Mouse (Mus musculus): ENCODE data around the gene Mbd5. TPM values are rescaled to one million over a fixed set of nuclear protein-coding genes. Genes with fewer than 3 reads are reported as not detected.
A peak's percentile ranks its signal among the peaks of the same experiment; 100 is the strongest.

Gene Mbd5
- 10 to 100 TPM; 26.0 to 35.6 (median 34.1) TPM for total RNA-seq (2022)

DNA sequence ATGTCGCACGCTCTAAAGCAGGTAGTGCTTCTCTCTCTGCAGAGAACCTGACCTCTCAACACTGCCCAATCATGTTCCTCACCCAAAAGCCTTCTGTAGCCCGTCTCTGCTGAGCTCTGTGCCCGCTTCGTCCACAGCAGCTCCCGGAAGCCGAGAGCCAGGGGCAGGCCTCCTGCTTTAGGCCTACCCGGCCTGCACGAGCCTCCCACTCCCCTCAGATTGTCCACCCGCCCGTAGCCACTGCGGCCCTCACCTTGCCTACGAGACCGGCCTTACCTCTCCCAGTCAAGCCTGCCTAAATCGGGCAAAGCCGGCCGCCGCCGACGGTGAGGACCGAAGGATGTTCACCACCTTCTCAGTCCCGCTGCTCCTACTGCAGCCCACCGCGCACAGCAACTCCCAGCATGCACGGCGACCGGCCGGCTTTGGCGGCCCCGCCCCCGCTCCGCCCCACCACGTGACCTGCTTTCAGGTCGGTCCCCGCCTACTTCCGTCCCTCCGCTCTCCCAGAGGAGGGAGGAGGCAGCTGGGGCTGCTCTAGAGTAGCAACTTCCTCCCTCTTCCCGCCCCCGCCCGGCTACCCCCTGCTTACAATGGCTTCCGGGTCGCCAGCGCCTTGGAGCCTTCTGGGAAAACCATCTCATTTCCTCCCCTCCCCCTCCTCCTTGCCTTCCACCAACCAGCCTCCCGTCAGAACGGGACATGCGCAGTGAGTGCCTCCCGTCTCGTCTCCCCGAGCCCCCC, at the start of gene Mbd5:
TSS of gene Mbd5 (plus strand) at position 668 of the 744 bp plus-strand sequence.
- peak; percentile 98 for DNase-seq (ENCODE audit: low spot score)

DNA sequence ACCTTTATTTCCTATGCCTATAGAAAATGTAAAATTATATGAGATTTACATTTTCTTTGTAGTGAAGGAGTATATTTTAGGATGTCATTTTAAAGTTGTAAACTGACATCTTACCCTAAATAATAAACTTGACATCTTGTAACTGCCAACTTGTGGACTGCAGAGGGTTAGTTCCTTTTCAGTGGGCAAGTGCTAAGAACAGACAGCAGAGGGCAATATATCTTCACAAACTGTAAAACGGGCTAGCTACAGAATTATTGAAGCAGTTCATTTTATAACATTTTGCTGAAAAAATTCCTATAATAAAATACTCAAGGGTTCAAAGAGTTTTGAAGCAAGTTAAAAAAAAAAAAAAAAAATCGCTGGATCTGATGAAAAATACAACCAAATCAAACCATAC, 40.4 kb upstream of the Mbd5 start:
- DNase-seq (ENCODE audit: low spot score) = peak; percentile 24

DNA sequence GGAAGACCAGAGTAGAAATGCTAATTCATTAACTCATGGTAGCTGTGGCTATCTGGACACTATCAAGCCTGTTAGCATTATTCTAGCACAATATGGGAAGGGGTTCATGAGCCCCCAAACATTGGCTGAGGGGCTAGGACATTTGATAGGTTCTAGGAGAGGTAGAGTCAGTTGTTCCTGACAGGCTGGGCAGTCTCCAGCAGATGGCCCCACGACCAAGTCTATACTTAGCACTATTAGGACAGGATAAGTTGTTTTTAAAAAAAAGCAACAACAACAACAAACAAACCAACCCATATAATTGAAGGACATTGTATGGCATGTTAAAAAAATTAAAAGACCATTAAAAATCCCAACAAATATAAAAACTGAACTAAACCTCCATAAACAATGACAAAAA, 35.1 kb upstream of the Mbd5 start:
- DNase-seq (ENCODE audit: low spot score) = no peak

DNA sequence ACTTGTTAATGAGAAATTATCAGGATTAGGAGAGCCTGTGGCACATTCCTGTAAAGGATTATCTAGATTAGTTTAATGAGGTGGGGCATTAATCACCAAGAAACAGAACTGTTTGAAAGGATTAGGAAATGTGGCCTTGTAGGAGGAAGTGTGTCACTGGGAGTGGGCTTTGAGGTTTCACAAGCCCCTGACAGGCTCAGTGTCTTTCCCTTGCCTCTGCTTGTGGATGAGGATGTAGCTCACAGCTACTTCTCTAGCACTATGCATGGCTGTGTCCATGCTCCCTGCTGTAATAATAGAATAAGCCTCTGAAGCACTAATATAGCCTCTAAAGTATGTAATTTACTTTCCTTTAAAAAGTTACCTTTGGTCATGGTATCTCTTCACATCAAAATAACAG, 33.5 kb upstream of the Mbd5 start:
- no peak for DNase-seq (ENCODE audit: low spot score)

DNA sequence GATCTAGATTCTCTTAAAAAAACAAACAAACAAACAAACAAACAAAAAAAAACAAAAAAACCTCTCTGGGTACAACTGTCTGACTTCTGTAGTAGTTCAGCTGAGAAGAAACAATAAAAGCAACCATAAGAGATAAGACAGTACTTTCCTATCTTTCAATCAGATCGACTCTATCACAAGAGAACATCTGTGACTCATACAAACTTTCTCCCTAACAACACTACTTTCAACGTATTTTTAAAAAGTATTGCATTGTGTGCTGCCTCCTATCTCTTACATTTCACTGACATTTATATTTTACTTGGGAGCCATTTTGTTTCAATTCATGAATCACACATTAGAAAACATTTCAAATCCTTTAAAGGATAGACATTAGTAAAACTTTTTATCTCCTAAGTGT, 14.2 kb upstream of the Mbd5 start:
- DNase-seq (ENCODE audit: low spot score) = no peak

DNA sequence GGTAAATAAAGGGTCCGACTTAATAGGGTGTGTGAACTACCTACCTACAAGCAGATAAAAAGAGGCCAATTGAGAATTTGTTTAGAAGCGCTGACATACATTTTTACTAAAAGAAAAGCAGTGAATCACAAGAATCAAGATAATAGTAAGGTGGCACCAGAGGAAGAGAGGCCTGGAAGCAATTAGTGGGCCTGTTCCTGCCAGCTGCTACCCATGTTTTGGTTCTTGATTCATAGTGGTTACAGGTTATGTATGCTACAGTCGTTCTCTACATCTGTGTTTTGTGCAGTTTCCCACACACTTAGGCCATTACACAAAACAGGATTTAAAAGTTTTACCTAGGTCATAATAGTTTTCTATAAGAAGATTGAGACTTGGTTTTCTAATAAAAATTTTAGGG, 1.5 kb upstream of the Mbd5 start:
- DNase-seq (ENCODE audit: low spot score) = no peak

DNA sequence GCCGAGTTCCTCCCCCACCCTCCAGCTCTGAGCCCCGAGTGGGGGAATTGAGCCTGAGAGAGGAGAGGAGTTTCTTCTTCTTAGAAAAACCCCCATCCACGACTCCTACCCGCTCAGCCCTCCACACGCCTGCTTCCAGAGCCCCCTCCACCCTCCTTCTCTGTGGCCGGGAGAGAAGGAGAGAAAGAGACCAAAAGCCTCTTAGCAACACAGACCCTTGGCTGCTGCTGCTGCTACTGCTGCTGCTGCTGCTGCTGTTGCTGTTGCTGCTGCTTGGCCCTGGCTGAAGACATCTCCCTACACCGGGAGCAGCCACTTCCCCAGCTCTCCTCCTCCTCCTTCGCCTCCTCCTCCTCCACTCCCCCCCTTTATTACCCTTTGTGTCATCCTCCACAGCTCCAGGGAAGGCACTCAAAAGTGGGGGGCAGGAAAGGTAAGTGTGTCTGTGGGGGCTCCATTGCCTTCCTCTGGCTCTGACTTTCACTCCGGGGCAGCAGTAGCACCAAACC, 489 bp downstream of the Mbd5 start:
- peak; percentile 39 for DNase-seq (ENCODE audit: low spot score)

DNA sequence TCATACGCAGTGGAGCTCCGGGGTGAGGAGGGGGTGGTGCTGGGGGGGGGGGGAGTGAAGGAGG, 776 bp downstream of the Mbd5 start, which contains the start of gene Orc4:
TSS of gene Orc4 (minus strand) at position 26 of the 64 bp plus-strand sequence.
- no peak for DNase-seq (ENCODE audit: low spot score)

DNA sequence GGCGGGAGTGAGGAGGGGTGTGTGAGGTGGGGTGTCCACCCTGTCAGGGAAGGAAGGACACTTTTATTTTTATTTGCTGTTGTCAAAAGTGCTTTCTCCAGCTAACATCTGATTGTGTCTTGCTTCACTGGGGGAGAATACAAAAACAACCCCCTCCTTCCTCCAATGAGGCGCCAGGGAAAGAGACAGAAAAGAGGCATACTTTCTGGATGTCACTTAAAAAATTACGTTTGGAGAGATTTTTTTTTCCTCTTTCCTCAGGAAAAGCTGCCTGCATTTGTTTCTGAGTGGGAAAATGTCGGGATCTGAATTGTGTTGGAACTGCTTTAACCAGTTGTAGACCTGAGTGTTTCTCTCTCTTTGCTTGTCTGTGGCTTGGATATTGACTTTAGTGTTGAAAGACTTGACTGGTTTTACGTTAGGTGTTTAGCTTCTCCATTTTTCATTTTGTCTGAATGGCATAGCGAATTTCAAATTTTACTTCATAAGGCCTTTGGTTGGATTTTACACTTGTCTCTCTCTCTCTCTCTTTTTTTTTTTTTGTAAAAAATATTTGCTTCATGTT, 1.1 kb downstream of the Mbd5 start:
- peak; percentile 2 for DNase-seq (ENCODE audit: low spot score)

DNA sequence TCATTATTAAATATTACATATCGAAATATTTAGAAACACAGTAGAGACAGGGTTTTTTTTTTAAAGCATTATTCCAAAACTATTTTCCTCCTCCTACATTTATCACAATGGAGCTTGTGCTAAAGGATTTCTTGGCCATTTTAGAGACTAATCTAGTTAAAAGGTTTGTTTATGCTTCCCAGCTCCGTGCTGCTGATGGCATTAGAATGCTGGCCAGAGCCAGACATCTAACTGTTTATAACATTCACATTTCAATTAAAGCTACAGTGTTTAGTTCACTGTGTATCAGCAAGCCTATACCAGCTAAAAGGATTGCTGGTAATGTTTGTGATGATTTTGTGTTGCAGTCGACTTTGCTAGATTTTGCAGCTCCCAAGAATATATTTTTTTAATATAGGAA, 7.3 kb downstream of the Mbd5 start:
- DNase-seq (ENCODE audit: low spot score) = no peak

DNA sequence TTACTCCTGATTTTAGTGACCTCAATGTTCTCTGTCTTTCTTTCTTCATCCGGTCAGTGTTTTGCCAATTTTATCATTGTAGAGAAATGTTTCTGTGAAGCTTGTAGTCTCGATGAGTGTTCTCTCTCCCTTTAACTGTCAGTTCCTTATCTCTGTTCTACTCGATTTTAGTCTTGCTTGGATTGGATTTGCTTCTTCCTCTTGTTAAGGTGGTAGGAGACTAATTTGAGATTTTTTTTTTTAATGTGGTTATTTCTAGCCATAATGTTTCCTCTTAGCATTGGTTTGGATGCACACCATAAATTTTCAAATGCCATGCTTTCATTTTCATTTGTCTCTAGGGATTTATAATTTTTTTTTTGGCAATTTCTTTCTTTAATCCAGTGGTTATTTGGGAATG, 29.6 kb downstream of the Mbd5 start:
- DNase-seq (ENCODE audit: low spot score) = peak; percentile 3

DNA sequence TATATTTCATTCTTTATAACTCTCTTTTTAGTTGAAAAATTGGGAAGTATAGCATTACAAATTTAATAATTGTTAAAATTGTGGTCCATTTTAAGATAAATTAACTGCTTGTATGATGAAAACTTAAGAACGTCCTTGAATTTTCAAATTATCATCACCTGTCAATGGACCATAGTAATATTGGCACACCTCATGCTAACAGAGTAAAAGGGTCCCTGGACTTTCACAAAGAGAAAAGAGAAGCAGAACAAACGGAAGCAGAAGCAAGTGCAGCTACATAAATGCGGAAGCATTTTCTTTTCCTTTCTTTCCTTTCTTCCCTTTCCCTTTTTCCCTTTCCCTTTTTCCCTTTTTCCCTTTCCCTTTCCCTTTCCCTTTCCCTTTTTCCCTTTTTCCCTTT, 41.0 kb downstream of the Mbd5 start:
- no peak for DNase-seq (ENCODE audit: low spot score)

DNA sequence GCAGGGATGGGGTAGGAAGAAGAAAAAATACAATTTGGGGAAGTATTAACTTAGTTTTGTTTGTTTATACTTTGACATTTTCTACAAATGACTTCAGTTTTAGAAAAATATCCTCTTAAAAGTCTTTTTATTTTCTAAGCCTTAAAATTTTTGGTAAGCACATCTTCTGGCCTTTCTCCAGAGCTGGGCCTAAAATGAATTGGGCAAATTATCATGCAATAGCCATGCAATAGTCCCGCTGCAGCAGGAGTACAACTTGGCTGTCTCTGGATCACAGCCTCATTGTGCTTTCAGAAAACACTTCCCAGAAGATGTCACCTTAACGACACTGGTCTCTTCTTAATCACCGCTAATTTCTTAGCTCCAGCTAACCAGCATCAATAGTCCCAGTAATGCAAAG, 91.2 kb downstream of the Mbd5 start:
- no peak for DNase-seq (ENCODE audit: low spot score)

DNA sequence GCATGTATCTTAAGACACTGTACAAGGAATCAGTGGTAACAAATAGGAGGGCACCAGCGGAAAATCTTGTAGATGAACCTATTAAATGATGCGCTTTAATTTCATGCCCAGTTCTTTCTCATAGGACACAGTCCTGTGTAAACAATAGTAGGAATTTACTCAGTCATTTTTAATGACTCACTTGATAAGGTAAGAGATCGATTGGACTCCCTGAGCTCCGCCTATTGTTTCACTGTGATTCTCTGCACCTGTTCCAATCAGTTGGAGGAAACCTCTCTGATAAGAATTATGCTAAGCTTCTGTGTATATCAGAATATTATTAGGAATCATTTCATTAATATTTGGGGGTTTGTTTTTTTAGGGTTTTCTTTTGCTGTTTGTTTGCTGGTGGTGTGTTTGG, 100.7 kb downstream of the Mbd5 start:
- no peak for DNase-seq (ENCODE audit: low spot score)

DNA sequence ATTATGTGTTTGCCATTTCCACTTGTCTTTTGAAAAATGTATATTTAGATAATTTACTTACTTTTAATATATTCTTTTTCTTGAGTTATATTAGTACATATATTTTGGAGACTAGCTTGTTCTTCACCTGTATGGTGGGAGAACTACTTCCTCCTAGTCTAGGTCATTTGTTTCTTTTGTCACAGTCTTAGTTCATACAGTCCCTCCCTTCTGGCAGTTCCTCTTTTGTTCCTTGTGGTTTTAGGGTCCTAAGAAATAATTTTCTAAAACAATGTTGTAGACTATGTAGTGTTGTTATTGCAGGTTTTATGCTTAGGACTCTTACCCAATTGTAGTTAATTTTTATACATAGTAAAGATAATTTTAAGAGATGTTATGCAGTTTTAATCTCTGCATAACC, 118.6 kb downstream of the Mbd5 start:
- DNase-seq (ENCODE audit: low spot score) = no peak

DNA sequence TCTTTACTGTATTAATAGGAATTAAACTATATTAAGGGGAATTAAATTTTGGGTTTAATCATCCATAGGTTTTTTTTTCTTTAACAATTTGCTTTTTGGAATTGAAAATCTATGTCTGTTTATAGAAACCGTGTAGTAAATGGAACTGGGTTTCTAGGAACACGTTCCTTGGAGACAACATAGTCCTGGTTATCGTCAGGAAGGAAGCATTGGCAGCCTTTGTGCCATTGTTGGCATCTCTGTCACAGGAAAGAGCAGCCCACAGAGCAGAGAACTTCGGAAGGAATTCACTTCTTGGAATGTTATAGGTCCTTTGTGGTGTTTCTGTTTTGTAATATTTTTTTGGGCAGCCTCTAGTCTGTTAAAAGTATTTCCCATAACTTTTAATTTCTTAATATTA, 135.7 kb downstream of the Mbd5 start:
- DNase-seq (ENCODE audit: low spot score) = no peak

DNA sequence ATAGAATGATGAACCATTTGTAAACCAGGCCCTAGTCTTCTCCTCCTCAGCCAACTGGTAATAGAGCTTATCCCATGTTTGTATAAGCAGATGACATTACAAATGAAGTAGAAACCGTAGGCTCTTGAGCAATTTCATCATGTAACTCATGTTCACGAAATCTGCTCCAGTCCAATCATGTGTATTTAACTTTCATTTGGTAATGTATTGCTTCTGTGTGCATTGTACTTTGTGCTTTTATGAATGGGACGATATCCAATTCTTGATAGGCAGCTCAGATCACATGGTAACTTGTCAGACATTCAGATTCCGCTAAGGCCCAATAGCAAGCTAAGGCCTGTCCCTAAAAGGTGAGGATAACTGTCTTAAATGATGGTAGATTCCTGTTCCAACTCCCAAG, 141.5 kb downstream of the Mbd5 start:
- DNase-seq (ENCODE audit: low spot score) = no peak

DNA sequence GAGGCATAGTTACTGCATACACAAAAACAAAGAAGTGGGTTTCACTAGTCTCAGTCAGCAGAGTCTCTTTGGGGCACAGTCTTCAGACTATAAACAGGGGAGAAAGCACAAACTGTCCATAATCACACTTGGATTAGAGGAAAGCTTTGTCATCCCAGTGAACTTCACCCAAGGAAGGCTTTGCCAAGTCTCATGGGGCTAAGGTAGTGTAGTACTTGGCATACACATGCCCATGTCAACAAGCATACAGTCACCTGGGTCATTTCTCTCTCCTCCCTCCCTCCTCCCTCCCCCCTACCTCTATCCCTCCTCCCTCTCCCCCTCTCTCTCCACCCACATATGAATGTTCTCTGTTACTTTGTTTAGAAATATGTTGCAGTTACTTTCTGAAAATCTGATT, 147.5 kb downstream of the Mbd5 start:
- no peak for DNase-seq (ENCODE audit: low spot score)

DNA sequence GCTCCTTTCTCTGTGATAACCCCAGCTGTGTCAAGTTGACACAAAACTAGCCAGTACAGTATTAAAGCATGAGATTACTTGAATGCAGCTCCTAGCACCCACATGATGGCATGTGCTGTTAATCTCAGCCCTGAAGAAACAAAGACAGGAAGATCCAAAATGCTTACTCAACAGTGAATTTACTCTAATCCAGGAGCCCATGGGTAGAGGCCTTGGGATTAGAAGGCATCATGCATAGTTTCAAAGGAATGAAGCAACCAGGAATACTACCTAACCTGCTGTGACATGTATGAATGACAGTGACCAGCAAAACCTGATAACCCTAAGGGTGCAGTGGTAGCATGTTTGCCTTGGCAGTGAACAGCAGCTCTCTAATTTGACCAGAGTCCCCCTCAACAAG, 159.6 kb downstream of the Mbd5 start:
- DNase-seq (ENCODE audit: low spot score) = no peak

DNA sequence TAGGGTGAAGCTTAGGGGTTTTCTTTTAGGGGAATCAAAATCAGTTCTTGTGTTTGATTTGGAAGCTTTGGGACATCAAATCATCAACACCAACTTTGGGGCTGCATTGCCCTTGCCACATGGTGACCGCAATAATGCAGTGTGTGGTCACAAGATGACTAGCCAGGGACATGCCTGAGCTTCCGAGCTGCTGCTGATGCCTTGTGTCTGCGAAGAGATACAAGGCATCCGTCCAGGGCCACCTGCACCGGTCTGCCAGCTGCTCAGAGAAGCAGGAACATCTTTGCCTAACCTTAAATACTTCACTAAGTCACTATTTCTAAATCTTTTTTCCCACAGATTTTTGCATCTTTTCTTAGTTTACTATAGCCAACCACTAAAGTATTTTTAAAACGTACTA, 170.6 kb downstream of the Mbd5 start:
- no peak for DNase-seq (ENCODE audit: low spot score)

DNA sequence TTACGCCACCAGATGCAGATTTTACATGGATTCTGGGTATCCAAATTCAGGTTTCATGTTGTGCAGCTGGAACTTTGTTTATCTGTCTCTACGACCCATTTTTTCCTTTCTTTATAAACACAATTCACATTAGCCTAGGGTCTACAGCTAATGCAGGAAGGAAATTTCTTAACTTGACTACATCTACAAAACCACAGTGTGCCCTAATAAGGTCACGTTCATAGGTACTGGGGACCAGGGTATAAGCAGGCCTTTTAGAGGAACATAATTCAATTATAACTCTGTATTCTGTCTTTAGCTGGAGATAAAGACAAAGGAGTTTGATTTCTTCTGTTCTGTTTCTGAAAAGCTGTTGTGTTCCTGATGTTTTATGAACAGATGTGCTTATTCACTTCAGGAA, 172.3 kb downstream of the Mbd5 start:
- no peak for DNase-seq (ENCODE audit: low spot score)

DNA sequence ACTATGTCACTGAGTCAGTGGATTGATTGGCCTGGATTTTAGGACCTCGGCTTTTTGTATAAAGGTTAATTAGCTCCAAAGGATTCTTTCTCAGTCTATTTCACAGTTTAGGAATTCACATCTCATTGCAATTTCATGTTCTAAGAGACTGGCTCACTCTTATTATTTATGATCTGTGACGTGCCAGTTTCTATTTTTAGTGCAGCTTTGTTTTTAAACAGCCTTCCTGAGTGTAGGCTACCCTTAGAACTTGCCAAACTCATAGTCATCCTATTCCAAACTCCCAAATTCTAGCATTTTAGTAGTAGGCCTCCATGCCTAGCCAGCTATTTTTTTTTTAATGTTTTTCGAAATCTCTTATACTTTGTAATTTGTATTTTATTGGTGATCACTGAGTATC, 192.9 kb downstream of the Mbd5 start:
- no peak for DNase-seq (ENCODE audit: low spot score)

DNA sequence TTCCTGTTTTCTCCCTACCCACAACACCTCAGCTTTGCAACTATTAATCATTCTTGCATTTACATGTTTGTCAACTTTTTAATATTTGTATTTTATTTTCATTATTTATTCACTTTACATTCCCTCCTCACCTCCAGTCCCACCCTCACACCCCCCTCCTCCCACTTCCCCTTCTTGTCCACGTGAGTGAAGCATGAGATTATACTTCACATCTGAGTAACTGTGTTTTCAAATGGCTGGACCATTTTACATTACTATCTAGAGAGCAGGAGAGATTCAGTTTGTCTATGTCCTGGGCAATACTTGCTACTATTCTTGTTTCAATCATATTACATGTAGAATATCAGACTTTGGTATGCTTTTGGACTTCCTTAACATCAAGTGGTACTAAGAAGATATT, 204.3 kb downstream of the Mbd5 start:
- no peak for DNase-seq (ENCODE audit: low spot score)

DNA sequence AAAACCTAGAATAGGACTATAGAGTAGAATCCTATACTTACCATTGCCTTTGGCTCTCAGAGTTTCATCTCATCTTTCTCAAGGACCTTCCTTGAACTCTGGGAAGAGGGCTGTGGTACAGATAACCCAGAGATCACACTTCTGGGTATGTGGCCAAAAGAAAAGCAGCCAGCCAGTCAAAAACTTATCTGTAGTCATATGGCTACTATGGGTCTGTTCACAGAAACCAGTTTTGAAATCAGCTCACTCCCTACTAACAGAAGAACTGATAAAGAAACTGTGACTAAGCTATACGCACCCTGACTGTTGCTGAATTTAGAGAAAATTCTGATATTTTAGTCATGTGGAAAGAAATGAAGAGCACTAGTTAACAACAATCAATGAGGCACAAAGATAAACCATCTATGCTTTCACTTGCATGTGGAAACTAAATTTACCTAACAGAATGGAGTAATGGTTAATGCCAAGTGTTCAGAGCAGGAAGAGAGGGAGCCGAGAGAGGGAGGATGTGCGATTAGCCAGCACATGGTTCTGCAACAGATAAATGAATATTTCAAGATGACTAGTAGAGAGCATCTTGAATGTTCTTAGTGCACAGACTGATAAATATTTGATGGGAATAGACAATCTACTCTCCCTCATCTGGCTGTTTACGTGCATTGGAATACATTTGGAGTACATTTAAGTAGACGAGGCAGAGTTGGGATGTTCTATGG, 211.1 kb downstream of the Mbd5 start:
- DNase-seq (ENCODE audit: low spot score) = no peak

Measured in heart, adult 8-10 months (tissue).